In genomic region chr1:178667808-178668207, GRCm38 (mm10) we compare ENCODE assay signal across 25 mouse cellular contexts.
DNase-seq lines count a peak whose midpoint lies in the region; ATAC-seq and TF ChIP-seq lines count a peak whose summit lies in the region.
"Had no signal": no experiment of that assay in that cellular context is flagged by ENCODE, and none has a peak within 500 bp of the region (broad histone marks: within the 10 kb centered on the region; RNA-seq: fewer than 3 reads in every experiment).

No protein-coding gene starts in this region.

- DNase-seq in kidney, postnatal 14 days, result no peak
- DNase-seq in lung, adult 2 months, result no peak
- DNase-seq in lung, postnatal 10 days, result peak; percentile 14
- DNase-seq in thymus, postnatal 36 days, result no peak
- DNase-seq: adrenal gland, postnatal 10 days; adrenal gland, postnatal 36 days; B cell, adult 2 months; cerebellum, adult 18-20 months; cerebellum, adult 9-11 months; cerebellum, postnatal 25 days; forebrain, postnatal 0 days; gastrocnemius, adult 2 months; gastrocnemius, postnatal 14 days; heart, adult 11 months had no signal

- H3K36me3 ChIP-seq in kidney, embryonic 16.5 days (ENCODE audit: insufficient read depth, low read length), result no peaks in the 10 kb centered on the region
- H3K36me3 ChIP-seq in lung, embryonic 15.5 days, result no peaks in the 10 kb centered on the region
- H3K36me3 ChIP-seq: embryonic facial prominence, embryonic 12.5 days; embryonic facial prominence, embryonic 15.5 days; G1E; hindbrain, embryonic 12.5 days; hindbrain, embryonic 15.5 days had no signal

- no peaks in the 10 kb centered on the region for H3K27me3 ChIP-seq in kidney, embryonic 16.5 days (ENCODE audit: insufficient read depth, low read length)
- H3K27me3 ChIP-seq in lung, embryonic 15.5 days, result no peaks in the 10 kb centered on the region
- H3K27me3 ChIP-seq: CH12.LX; embryonic facial prominence, embryonic 12.5 days; embryonic facial prominence, embryonic 15.5 days; hindbrain, embryonic 12.5 days; hindbrain, embryonic 15.5 days; Patski had no signal

- ATAC-seq in kidney, embryonic 16.5 days (ENCODE audit: low FRiP score, low TSS enrichment), result no peak
- peak; percentile 74; the same call in 1 of the 2 replicates for ATAC-seq in lung, embryonic 15.5 days (ENCODE audit: borderline replicate concordance, extremely low read depth, low FRiP score, low TSS enrichment)
- ATAC-seq: forebrain, embryonic 14.5 days; forebrain, postnatal 0 days; Patski had no signal

- 70% methylated on average over 7 of the region's 7 CpGs for WGBS in kidney, embryonic 16.5 days
- 44% methylated on average over 7 of the region's 7 CpGs for WGBS in lung, embryonic 15.5 days
- 61% methylated on average over 7 of the region's 7 CpGs for WGBS in lung, adult 2 months

- peaks cover 9% of the 10 kb centered on the region; the same call in 1 of the 2 replicates for H3K4me1 ChIP-seq in kidney, embryonic 16.5 days (ENCODE audit: insufficient read depth, low read length)
- peaks cover 5% of the 10 kb centered on the region; the same call in 1 of the 2 replicates for H3K4me1 ChIP-seq in lung, embryonic 15.5 days
- H3K4me1 ChIP-seq in lung, adult 2 months (ENCODE audit: control insufficient read depth, insufficient read depth, low read length), result no peaks in the 10 kb centered on the region

- no peak for TF ChIP-seq CTCF in lung, adult 2 months (IDR thresholded peaks at IDR 0.05; ENCODE audit: insufficient read depth, low read length)

- H3K4me2 ChIP-seq in kidney, embryonic 16.5 days (replicated peaks; ENCODE audit: low read depth, low read length), result no peak overlapping the region
- H3K4me2 ChIP-seq in lung, embryonic 15.5 days, result no peak overlapping the region
- H3K4me2 ChIP-seq: embryonic facial prominence, embryonic 12.5 days; embryonic facial prominence, embryonic 15.5 days; heart, embryonic 11.5 days; hindbrain, embryonic 12.5 days; hindbrain, embryonic 15.5 days had no signal

- no peaks in the 10 kb centered on the region for H3K9me3 ChIP-seq in kidney, embryonic 16.5 days (ENCODE audit: low read length)
- H3K9me3 ChIP-seq in lung, embryonic 15.5 days, result no peaks in the 10 kb centered on the region
- H3K9me3 ChIP-seq: embryonic facial prominence, embryonic 12.5 days; embryonic facial prominence, embryonic 15.5 days; hindbrain, embryonic 12.5 days; hindbrain, embryonic 15.5 days had no signal

- no peak overlapping the region for H3K4me3 ChIP-seq in kidney, embryonic 16.5 days (ENCODE audit: low read length)
- H3K4me3 ChIP-seq in lung, embryonic 15.5 days, result no peak overlapping the region
- no peak overlapping the region for H3K4me3 ChIP-seq in lung, adult 2 months (replicated peaks; ENCODE audit: extremely low read depth, low read depth, low read length)
- H3K4me3 ChIP-seq: embryonic facial prominence, embryonic 12.5 days; embryonic facial prominence, embryonic 15.5 days; gastrocnemius, adult 2 months; hindbrain, embryonic 12.5 days; hindbrain, embryonic 15.5 days had no signal

- TF ChIP-seq POLR2A in lung, adult 2 months (IDR thresholded peaks at IDR 0.05; ENCODE audit: borderline replicate concordance, extremely low read depth, low read depth, low read length), result no peak

- peak overlapping the region; percentile 77; the same call in 1 of the 2 replicates for H3K27ac ChIP-seq in kidney, embryonic 16.5 days (ENCODE audit: low read length)
- no peak overlapping the region for H3K27ac ChIP-seq in lung, embryonic 15.5 days
- H3K27ac ChIP-seq: embryonic facial prominence, embryonic 12.5 days; embryonic facial prominence, embryonic 15.5 days; gastrocnemius, adult 2 months; hindbrain, embryonic 12.5 days; hindbrain, embryonic 15.5 days had no signal

- no peak overlapping the region for H3K9ac ChIP-seq in kidney, embryonic 16.5 days (replicated peaks; ENCODE audit: low read length)
- H3K9ac ChIP-seq in lung, embryonic 15.5 days, result no peak overlapping the region
- H3K9ac ChIP-seq: embryonic facial prominence, embryonic 12.5 days; embryonic facial prominence, embryonic 15.5 days; forebrain, postnatal 0 days; hindbrain, embryonic 12.5 days; hindbrain, embryonic 15.5 days had no signal
